8 mouse cellular contexts compared by ENCODE assay signal in the genomic region with DNA sequence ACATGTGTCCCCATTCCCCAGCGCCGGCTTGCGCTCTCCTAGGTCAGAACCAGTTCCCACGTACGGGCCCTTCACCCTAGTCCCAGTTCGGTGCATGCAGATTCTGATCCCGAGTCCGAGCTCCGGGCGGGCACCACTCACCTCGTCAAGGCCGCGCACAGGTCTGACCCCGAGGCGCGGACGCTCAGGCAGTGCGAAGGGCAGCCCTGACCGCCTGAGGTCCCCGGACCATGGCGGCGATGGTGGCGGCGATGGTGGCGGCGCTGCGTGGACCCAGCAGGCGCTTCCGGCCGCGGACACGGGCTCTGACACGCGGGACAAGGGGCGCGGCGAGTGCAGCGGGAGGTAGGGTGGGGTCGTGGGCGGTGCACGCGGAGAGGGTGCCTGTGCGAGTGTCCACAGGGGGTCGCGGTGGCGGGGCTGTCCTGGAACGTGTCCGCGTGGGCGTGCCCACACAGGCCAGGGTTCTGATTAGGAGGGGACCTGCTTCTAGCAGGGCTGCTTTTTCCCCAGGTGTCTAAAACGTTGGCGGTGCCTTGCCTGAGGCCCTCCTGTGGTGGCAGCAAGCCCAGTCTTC. TPM values are rescaled to one million over a fixed set of nuclear protein-coding genes. Genes with fewer than 3 reads are reported as not detected.
A peak's percentile ranks its signal among the peaks of the same experiment; 100 is the strongest.
DNase-seq lines count a peak whose midpoint lies in the region; ATAC-seq and TF ChIP-seq lines count a peak whose summit lies in the region.

Txnrd2 (plus strand) TSS at position 170 of the 577 bp plus-strand sequence.

- peak in 2 of 3 experiments; percentile 32 to 42; a peak in 3 of 6 replicates for TF ChIP-seq CTCF in MEL (IDR thresholded peaks at IDR 0.05 in 2 of 3, conservative IDR thresholded peaks at IDR 0.05 in 1 of 3; ENCODE audit: control insufficient read depth in 1 of 3, insufficient read depth in 1 of 3, low read depth in 2 of 3, low read length in 3 of 3, poor library complexity in 1 of 3, severe bottlenecking in 1 of 3)

- peak; percentile 57 for ATAC-seq in frontal cortex, adult (ENCODE audit: low TSS enrichment)

- under 1% methylated on average over 52 of the region's 52 CpGs for WGBS in hindbrain, embryonic 10.5 days

- TF ChIP-seq POLR2A in MEL (IDR thresholded peaks at IDR 0.05; ENCODE audit: control insufficient read depth in 1 of 2, insufficient read depth in 1 of 2, low read depth in 1 of 2, low read length in 2 of 2, poor library complexity in 1 of 2), result peak; percentile 49 to 91; a peak in 3 of 4 replicates

- DNase-seq in MEL (ENCODE audit: low read depth, low spot score), result peak; percentile 73
- peak; percentile 79 for DNase-seq in cerebellum, adult 8-10 months
- peak; percentile 76 for DNase-seq in hindbrain, embryonic 10.5 days (ENCODE audit: low spot score)
- DNase-seq in layer of hippocampus, postnatal 14 days (ENCODE audit: low spot score in 2 of 2), result peak; percentile 66 to 73
- DNase-seq in lung, postnatal 14 days, result peak; percentile 78
- peak; percentile 77 for DNase-seq in ovary, postnatal 36 days (ENCODE audit: low spot score)
- peak; percentile 66 for DNase-seq in thymus, postnatal 25 days

- no peaks in the 10 kb centered on the region for H3K27me3 ChIP-seq in MEL (ENCODE audit: control insufficient read depth in 1 of 2, insufficient read depth in 2 of 2, low read length in 2 of 2)
- no peaks in the 10 kb centered on the region for H3K27me3 ChIP-seq in hindbrain, embryonic 10.5 days (ENCODE audit: insufficient read depth, poor library complexity, severe bottlenecking)

- no peaks in the 10 kb centered on the region for H3K9me3 ChIP-seq in MEL (replicated peaks; ENCODE audit: insufficient read depth, low read length)
- no peaks in the 10 kb centered on the region for H3K9me3 ChIP-seq in hindbrain, embryonic 10.5 days

- H3K79me2 ChIP-seq in MEL (ENCODE audit: control insufficient read depth, insufficient read depth, low read length, poor library complexity), result peaks cover 30% of the 10 kb centered on the region

- peak within 1 kb of the TSS; percentile 80 to 100 for H3K4me3 ChIP-seq in MEL (ENCODE audit: control insufficient read depth in 1 of 2, insufficient read depth in 1 of 2, low read depth in 2 of 2, low read length in 2 of 2)
- H3K4me3 ChIP-seq in hindbrain, embryonic 10.5 days, result peak within 1 kb of the TSS; percentile 97

- TF ChIP-seq RAD21 in MEL (IDR thresholded peaks at IDR 0.05; ENCODE audit: low read depth, low read length), result no peak

- TF ChIP-seq EP300 in MEL (IDR thresholded peaks at IDR 0.05; ENCODE audit: low read depth in 1 of 2, low read length in 2 of 2), result no peak; a peak in 1 of 4 replicates

- peak within 1 kb of the TSS; percentile 52 for H3K27ac ChIP-seq in MEL (ENCODE audit: control insufficient read depth, low read depth, low read length)
- peak within 1 kb of the TSS; percentile 97 for H3K27ac ChIP-seq in hindbrain, embryonic 10.5 days

- H3K9ac ChIP-seq in MEL (ENCODE audit: control insufficient read depth, low read depth, low read length, poor library complexity, severe bottlenecking), result peak within 1 kb of the TSS; percentile 88

- peaks cover 35 to 42% of the 10 kb centered on the region in 2 experiments for H3K4me1 ChIP-seq in MEL (ENCODE audit: control insufficient read depth in 1 of 2, insufficient read depth in 2 of 2, low read length in 2 of 2)
- peaks cover 38% of the 10 kb centered on the region for H3K4me1 ChIP-seq in hindbrain, embryonic 10.5 days (replicated peaks)

- H3K36me3 ChIP-seq in MEL (ENCODE audit: control insufficient read depth in 1 of 2, insufficient read depth in 2 of 2, low read length in 2 of 2), result peaks cover 0 to 42% of the 10 kb centered on the region in 2 experiments; a peak in 3 of 4 replicates
- H3K36me3 ChIP-seq in hindbrain, embryonic 10.5 days, result peaks cover 20% of the 10 kb centered on the region

TF ChIP-seq in MEL, 35 proteins besides CTCF, POLR2A, EP300 and RAD21:
- TF ChIP-seq MAZ (IDR thresholded peaks at IDR 0.05; ENCODE audit: low read depth, low read length) (peak; percentile 24; the same call in 1 of the 2 replicates), KAT2A (conservative IDR thresholded peaks at IDR 0.05; ENCODE audit: low read depth, low read length) (no peak; the same call in 1 of the 2 replicates), NRF1 (IDR thresholded peaks at IDR 0.05; ENCODE audit: insufficient read depth, low read depth, low read length, poor library complexity, severe bottlenecking) (no peak), TCF12 (IDR thresholded peaks at IDR 0.05; ENCODE audit: low read depth, low read length) (peak; percentile 49; the same call in 1 of the 2 replicates), MAFK (IDR thresholded peaks at IDR 0.05; ENCODE audit: borderline replicate concordance, low read depth, low read length) (no peak), USF1 (IDR thresholded peaks at IDR 0.05; ENCODE audit: low read depth, low read length) (no peak), UBTF (IDR thresholded peaks at IDR 0.05; ENCODE audit: borderline replicate concordance, insufficient read depth, low read depth, low read length) (no peak), GATA1 (IDR thresholded peaks at IDR 0.05; ENCODE audit: low read depth, low read length) (no peak), ELF1 (IDR thresholded peaks at IDR 0.05; ENCODE audit: low read depth, low read length) (no peak), SIN3A (IDR thresholded peaks at IDR 0.05; ENCODE audit: low read length) (peak; percentile 74), POLR2AphosphoS5 (IDR thresholded peaks at IDR 0.05; ENCODE audit: borderline replicate concordance, low read depth, low read length) (no peak), CHD1 (IDR thresholded peaks at IDR 0.05; ENCODE audit: low read depth, low read length) (peak; percentile 32; the same call in 1 of the 2 replicates), E2F4 (IDR thresholded peaks at IDR 0.05; ENCODE audit: borderline replicate concordance, low read depth, low read length) (no peak), ZMIZ1 (IDR thresholded peaks at IDR 0.05; ENCODE audit: low read depth, low read length) (peak; percentile 46; the same call in 1 of the 2 replicates), MXI1 (IDR thresholded peaks at IDR 0.05; ENCODE audit: low read depth, low read length) (peak; percentile 92), TBP (IDR thresholded peaks at IDR 0.05; ENCODE audit: low read depth, low read length) (0 out of 2 replicates have a peak, but pooled peaks have one; percentile 39), NELFE (IDR thresholded peaks at IDR 0.05; ENCODE audit: low read depth, low read length) (peak; percentile 61), HCFC1 (IDR thresholded peaks at IDR 0.05; ENCODE audit: low read depth, low read length) (peak; percentile 71), SMC3 (IDR thresholded peaks at IDR 0.05; ENCODE audit: low read depth, low read length) (peak; percentile 12; the same call in 1 of the 2 replicates), ETS1 (IDR thresholded peaks at IDR 0.05; ENCODE audit: low read depth, low read length) (peak; percentile 6; the same call in 1 of the 2 replicates), RCOR1 (IDR thresholded peaks at IDR 0.05; ENCODE audit: low read depth, low read length) (no peak), ZKSCAN1 (IDR thresholded peaks at IDR 0.05; ENCODE audit: low read depth, low read length) (no peak), TAL1 (IDR thresholded peaks at IDR 0.05; ENCODE audit: low read length) (no peak), CHD2 (IDR thresholded peaks at IDR 0.05; ENCODE audit: low read length) (no peak), MAX (IDR thresholded peaks at IDR 0.05; ENCODE audit: low read length) (peak; percentile 48)

RNA-seq across cellular contexts. Expression of gene Txnrd2, which starts in this region (rescaled TPM):
- 25.7 and 31.2 TPM in 2 replicates for total RNA-seq in MEL (2012; rRNA removed)
- 10 to 100 TPM in 1 of 2 experiments, not detected in 1; 46.8 TPM for polyA plus RNA-seq in MEL (2012; ENCODE audit: insufficient read depth in 1 of 2, insufficient read length in 2 of 2, low read depth in 1 of 2, low replicate concordance in 2 of 2, missing spikeins in 1 of 2)
- 30.5 and 34.7 TPM in 2 replicates for polyA plus RNA-seq in hindbrain, embryonic 10.5 days (2016; fragmentation: Nextera tagmentation; extraction: Ambion mirVana)
- total RNA-seq in layer of hippocampus, postnatal 14 days (2021), result 10 to 100 TPM; 19.5 to 22.1 TPM

Comparison
In these comparisons a context has a peak if more than half of its experiments do, and no peak if none do; other contexts are left out.
1. Peak in every context shown above with its lines: DNase-seq, ATAC-seq, H3K4me3 ChIP-seq and H3K27ac ChIP-seq.